Mouse (Mus musculus): ENCODE data around the gene Mesp1.
A peak's percentile ranks its signal among the peaks of the same experiment; 100 is the strongest.

The Mesp1 gene

DNA sequence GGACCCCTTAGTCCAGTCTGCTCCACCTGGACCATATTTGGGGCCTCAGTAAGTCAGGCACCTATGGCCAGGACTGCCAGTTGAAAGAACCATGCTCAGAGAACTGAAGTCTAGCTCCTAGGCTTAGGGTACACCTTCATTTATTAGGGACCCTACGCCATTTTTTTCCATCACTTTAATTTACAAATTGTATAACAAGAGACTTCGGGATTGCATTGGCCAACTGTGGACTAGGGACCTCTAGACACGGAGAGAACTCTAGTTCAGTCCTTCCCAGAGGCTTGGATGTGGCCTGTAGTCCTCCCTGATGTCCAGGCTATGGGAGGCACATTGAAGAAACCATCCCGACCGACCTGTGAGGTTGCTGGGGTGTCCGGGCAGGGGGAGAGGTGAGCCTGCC is at the start of gene Mesp1:
Gene Mesp1 (minus strand): TSS at position 101 of the 400 bp plus-strand sequence.
- DNase-seq (ENCODE audit: low read depth in 2 of 2, low spot score in 2 of 2) = no peak

DNA sequence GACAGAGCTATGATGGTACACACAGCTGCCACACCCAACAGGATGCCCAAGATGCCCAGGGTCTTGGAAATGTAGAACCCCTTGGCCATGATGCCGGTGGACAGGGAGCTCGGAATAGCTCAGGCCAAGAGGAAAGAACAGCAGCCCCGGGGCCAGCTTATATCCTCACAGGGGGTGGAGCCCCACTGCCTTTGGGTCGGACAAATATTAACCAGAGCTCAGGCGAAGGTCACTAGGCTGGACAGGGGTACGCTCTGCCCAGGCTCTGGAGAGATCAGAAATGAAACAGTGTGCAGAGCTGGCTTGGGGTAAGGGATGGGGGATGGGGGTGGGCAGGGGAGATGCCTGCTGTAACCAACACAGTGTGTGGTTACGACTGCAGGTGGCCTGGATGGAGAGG is 48.6 kb upstream of the Mesp1 start:
- DNase-seq (ENCODE audit: low read depth in 2 of 2, low spot score in 2 of 2) = no peak

DNA sequence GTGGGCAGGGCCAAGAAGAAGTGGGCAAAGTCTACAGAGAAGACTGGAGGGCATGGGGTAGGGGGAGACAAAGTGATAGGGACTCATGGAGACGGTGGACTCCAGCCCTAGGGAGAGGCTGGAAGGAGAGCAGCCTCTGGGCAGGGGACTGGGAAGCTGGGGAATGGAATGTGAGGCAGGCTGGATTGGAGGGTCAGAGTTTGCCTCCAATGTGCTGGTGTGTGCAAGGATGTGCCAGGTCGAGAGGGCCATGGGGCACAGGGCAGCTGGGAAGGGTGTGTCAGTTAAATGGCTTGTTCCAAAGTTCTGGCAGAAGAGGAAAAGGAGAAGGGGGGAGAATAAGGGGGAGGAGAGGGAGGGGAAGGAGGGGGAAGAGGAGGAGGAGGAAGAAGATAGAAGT is 43.7 kb upstream of the Mesp1 start:
- no peak for DNase-seq (ENCODE audit: low read depth in 2 of 2, low spot score in 2 of 2)

DNA sequence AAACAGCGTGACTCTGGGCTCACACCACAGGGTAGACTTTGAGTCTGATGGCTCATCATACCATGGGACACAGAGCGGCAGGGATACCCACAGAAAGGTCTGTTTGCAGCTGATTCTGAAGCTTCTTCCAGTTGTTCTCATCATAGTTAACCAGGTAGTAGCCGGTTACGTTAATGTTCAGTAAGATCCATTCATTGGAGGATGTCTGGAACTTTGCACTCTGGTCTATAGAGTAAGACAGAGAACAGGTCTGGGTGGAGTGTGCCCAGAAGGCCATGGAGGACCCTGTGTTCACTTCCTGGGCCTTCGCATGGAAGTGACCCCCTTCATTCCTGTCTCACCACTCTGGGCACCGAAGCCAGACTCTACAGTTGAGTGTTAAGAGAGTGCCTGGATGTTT is 41.6 kb upstream of the Mesp1 start:
- no peak for DNase-seq (ENCODE audit: low read depth in 2 of 2, low spot score in 2 of 2)

DNA sequence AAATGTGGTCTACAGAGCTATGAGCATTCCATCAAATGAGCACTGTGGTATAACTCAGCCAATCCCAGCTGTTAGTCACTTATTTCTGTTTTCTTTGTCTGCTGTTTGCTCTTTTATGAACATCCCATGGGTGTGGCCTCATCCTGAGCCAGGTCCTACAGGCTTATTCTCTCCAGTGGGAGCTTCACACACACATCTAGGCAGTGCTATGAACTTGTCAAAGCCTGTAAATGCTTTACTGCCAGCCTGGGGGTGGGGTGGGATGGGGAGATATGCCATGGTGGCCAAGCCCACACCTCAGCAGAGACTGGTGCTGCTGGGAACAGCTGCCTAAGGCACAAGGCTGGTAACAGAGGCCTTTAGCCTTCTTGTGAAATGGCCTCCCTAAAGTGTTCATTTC is 39.4 kb upstream of the Mesp1 start:
- DNase-seq (ENCODE audit: low read depth in 2 of 2, low spot score in 2 of 2) = no peak

DNA sequence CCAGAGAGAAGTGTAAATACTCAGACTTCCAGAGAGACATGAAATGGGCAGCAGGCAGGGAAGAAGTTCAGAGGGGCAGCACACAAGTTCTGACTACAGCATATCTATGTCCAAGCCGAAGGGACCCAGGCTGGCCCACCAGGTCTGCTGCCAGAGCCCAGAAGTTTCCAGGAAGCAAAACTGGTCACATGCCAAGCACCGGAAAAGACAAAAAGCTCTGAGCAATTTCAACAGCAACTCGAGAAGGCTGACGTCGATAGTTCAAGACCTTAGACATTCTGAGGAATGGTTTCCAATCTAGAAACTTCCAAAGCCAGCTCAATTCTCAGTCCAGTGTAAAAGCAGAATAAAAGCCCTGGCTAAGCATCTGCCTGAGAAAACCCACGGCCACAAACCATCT is 38.0 kb upstream of the Mesp1 start:
- no peak for DNase-seq (ENCODE audit: low read depth in 2 of 2, low spot score in 2 of 2)

DNA sequence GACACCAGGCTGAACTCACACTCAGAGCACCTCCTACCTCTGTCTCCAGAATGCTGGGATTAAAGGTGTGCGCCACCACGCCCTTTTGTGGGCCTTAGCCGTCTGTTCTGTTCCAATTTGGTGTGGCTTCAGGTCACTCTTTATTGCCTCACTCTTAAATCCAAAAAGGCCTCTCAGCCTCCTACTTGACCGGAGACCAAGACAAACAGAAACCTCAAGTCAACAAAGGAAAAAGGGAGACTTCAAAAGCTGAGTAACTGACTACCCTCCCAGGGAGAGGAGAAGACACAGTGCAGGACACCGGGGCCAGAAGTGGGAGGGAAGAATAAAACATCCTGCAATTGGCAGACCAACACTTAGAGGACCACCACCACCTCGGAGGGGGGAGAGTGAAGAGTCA is 37.6 kb upstream of the Mesp1 start:
- no peak for DNase-seq (ENCODE audit: low read depth in 2 of 2, low spot score in 2 of 2)

DNA sequence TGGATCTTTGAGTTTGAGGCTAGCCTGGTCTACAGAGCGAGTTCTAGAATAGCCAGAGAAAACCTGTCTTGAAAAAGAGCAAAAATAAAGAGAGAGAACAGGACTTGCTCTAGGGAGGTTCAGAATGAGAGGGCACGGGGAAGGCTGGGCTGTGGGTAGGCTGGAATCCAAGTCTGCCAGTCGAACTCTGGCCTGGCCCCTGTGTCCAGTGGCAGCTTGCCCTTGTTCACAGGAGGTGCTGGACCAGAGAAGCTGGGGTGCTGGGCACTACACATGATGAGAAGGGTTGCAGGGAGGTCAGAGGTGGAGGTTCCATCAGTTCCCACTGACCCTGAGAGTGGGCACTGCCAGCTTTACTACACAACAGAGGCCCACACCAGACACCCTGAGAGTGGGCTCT is 34.8 kb upstream of the Mesp1 start:
- DNase-seq (ENCODE audit: low read depth in 2 of 2, low spot score in 2 of 2) = no peak

DNA sequence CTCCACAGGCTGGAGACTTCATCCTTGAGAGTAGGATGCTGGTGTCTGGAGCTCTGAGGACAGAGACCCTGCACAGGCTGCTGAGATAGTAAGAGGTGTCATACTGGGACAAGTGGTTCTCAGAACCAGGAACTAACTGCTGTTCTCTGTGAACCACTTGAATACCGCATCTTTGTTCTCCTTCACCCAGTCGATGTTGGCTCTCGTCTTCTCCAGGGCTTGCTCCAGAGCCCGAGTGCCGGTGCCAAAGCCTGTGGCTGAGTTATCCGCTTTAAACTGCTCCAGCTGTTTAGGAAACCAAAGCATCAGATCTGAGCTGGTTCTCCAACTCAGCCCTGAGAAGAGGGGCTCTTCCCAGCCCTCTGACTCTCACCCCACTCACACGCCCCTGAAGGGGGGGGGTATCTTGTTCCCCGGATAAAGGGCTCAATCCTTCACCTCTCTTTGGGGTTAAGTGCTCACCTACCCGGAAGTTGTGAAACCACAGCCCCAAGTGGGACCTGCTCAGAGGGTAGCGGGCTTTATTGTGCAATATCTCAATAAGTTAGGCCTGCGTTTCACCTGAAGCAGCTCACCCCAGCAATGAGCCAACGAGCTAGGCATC is 28.6 kb upstream of the Mesp1 start:
- no peak for DNase-seq (ENCODE audit: low read depth in 2 of 2, low spot score in 2 of 2)

DNA sequence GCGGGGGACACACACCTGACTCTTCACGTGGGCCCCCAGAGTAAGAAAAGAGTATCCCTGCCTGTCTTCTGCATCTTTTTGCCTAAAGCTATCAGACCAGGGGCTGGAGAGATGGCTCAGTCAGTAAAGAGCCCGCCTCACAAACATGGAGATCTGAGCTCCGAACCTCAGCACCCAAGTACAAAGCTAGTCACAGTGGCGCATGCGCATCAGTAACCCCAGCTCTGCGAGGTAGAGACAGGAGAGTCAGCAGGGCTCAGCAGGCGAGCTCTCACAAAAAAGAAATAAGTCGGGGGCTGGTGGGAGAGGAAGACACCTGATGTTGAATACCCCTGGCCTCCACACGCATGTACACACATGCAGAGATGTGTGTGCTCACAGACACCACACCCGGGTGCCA is 26.4 kb upstream of the Mesp1 start:
- no peak for DNase-seq (ENCODE audit: low read depth in 2 of 2, low spot score in 2 of 2)

DNA sequence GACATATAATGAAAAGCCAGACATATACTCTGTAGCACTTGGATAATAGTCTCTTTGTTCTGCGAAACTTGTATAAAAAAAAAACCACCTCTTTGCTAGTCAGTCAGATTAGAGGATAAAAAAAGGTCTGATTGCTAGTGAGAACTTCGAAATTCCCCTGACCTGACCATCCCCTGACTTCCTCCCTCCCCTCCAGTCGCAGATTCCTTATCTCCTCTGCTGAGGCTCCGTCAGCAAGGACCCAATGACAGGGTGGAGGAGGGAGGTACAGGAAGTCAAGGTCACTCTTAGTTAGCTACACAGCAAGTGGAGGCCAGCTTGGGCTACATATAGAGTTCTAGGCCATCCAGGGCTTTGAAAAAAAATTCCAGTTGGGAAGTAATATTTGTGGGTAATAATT is 25.9 kb upstream of the Mesp1 start:
- DNase-seq (ENCODE audit: low read depth in 2 of 2, low spot score in 2 of 2) = no peak

DNA sequence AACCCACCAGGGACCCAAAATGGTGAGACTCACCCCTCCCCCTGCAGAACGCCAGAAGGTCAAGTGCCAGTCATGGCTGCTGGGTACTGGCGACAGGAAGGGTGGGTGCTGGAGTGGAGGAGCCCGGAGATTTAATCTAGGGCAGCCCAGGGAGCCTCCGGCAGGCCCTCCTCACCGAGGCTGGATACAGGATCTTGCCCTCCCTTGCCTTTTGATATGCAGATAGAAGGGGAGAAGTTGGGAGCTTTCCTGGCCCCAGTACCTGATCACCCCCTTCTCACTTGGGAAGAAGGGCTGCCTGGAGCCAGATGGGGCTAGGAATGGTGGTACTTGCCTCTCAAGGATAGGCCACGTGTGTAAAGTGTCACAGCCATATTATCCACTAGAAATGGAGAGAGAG is 24.7 kb upstream of the Mesp1 start:
- DNase-seq (ENCODE audit: low read depth in 2 of 2, low spot score in 2 of 2) = no peak

DNA sequence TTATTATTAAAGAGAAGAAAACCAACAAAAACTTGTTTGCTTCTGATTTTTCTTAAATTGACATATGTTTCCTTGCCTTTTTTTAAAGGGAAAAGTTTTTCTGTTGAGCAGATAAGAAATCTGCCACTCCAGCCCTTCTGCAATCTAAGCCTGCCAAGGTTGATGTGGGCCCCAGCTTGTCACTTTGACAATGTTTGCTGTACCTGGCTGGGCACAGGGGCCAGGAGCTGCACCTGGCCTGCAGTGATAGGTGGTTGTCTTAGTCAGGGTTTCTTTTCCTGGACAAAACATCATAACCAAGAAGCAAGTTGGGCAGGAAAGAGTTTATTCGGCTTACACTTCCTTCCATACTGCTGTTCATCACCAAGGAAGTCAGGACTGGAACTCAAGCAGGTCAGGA is 19.8 kb upstream of the Mesp1 start:
- no peak for DNase-seq (ENCODE audit: low read depth in 2 of 2, low spot score in 2 of 2)

DNA sequence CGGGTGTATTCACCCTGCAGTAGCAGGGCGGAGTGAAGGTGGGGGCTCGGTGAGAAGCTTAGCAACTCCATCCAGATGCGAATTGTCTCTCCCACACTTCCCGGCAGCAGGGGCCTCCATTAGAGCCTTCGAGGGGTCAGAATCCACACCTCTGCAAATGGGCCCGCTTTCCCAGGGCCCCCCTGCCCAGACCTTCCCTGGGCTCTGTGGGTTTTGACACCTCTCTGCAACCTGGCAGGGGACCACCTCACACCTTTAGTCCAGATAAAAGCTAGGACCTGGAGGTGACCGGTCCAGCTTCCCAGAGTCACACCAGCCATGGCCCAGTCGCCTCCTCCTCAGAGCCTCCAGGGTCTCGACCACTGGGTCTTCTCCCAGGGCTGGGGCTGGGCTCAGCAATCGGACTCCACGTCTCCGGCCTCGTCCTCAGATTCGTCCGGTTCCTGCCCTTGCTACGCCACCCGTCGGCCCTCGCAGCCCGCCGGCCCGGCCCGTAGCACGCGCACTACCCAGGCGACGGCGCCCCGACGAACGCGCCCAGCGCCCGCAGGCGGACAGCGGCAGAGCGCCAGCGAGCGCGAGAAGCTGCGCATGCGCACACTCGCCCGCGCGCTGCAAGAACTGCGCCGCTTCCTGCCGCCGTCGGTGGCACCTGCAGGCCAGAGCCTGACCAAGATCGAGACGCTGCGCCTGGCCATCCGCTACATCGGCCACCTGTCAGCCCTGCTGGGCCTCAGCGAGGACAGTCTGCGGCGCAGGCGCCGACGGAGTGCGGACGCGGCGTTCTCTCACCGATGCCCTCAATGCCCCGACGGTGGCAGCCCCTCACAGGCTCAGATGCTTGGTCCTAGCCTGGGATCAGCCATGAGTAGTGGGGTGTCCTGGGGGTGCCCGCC is 17.3 kb upstream of the Mesp1 start, which contains the start of gene Mesp2:
Gene Mesp2 (plus strand): TSS at position 117 of the 896 bp plus-strand sequence.
- peak; percentile 51 to 56 for DNase-seq (ENCODE audit: low read depth in 2 of 2, low spot score in 2 of 2)

DNA sequence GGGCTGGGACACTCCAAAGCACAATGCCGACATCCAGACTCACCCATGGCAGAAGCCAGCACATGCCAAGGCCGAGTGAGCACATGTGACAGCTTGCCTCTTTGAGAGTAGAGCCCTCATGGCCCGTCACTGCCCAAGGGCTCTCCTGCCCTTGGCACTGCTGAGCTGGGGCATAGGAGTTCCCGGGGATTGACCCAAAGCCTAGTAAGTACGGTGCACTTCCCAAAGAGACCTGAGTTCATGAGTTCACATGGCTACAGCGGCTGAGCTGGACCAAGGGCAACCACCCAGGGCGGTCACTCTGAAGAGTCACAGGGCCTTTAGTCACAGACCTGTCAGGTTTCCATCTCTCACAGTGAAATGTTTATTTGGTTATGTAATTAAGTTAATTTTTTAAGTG is 15.0 kb upstream of the Mesp1 start:
- no peak for DNase-seq (ENCODE audit: low read depth in 2 of 2, low spot score in 2 of 2)

DNA sequence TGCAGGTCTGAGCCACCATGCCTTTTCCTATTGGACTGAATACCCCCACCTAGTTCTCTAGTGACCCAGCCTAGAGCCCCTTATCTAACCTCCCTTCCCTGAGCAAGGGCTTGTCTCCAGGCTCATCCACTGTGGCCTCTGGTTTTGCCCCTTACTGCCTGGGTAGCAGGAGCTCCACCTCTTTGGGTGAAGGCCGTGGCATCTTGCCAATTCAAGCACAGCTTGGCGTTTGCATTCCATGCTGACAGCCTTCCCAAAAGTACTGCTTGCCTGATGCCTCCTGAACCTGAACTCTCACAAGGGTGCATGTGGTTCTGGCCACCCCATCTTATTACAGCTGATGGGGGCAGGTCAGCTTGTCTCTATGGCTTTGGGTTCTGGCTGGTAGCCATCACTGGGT is 10.3 kb upstream of the Mesp1 start:
- no peak for DNase-seq (ENCODE audit: low read depth in 2 of 2, low spot score in 2 of 2)

DNA sequence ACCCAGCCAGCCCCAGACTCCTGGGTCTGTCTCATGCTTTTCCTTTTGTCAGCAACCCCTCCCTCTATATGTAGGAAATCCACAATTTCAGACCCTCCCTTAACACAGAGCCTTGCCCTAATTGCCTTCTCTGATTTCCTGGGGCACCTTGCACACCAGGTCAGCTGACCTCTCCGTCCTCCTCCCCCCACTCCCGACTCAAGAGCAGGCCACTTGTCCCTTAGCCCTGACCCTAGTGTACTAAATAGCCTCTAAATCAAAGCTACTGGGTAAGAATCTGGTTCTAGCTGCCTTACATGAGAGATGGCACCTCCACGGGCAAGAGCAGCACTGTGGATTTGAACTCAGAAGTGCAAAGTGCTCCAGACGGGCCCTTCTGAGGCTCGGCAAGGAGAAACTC is 8.4 kb upstream of the Mesp1 start:
- no peak for DNase-seq (ENCODE audit: low read depth in 2 of 2, low spot score in 2 of 2)

DNA sequence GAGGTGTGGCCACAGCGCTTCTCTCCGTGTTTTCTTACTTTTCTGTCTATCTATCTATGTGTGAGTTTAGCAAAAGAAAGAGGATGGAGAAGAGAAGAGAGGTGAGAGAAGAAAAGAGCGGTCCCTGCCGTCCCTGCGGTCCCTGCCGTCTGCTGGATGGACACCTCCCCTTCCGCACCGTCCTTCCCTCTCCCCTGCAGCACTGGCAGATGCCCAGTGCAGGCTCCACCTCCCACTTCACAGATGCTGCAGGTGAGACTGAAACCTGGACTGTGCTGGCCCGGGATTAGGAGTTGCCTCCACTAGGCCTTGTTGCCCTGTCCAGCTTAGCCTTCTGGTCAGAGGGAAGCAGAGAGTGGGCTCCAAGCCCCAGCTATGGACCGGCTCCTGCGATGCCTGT is 7.8 kb upstream of the Mesp1 start:
- DNase-seq (ENCODE audit: low read depth in 2 of 2, low spot score in 2 of 2) = no peak

DNA sequence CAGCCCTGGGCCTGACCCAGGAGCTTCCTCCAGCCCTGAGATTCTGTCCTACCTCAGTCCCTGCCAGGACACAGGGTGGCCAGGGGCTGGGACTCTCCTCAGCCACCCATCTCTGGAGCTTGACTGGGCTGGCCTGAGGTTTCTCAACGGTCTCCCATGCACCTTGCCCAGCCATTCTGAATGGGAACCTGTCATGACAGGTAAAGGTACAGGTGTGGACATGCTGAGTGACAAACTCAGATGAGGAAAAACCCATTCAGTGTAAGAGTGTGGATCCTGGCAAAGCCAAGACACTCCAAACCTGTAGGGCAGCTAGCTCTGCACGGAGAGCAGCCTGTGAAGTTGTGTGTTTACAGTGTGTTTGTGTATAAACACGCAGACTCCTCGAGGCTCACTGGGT is 6.7 kb upstream of the Mesp1 start:
- no peak for DNase-seq (ENCODE audit: low read depth in 2 of 2, low spot score in 2 of 2)

DNA sequence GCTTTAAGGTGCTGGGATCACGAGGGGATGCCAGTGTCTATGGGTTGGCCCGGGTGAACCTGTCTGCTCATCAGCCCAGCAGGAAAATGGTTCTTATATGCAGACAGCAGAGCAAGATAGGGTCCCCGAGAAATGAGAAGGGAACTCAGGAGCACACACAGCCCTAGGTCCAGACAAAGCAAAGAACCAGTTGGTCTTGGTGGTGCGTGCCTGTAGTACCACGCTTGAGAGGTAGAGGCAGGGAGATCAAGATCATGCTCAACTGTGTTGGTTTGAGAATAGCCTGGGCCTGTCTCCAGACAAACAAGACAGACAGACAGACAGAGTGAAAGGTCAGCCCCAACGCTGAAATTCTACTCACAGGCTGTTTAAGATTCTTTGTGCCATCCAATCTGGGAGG is 5.9 kb upstream of the Mesp1 start:
- no peak for DNase-seq (ENCODE audit: low read depth in 2 of 2, low spot score in 2 of 2)

DNA sequence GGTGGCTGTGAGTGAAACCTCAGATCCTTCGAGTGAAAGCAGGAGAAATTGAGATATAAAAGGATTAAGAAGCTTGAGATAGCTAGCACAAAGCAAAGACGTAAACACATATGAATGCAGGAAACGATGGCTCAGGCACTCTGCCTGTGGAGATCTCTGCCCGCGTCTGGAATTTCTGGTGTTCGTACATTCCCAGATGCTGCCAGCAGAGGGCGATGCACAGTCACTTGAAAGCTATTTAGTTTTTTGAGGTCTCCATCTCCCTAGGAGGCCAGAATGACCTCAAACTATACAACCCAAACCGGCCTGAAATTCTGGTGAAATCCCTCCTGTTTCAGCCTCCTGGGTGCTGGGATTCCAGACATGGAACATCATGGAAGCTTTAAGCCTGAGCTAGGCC is 5.5 kb upstream of the Mesp1 start:
- peak; percentile 33 to 59 for DNase-seq (ENCODE audit: low read depth in 2 of 2, low spot score in 2 of 2)

DNA sequence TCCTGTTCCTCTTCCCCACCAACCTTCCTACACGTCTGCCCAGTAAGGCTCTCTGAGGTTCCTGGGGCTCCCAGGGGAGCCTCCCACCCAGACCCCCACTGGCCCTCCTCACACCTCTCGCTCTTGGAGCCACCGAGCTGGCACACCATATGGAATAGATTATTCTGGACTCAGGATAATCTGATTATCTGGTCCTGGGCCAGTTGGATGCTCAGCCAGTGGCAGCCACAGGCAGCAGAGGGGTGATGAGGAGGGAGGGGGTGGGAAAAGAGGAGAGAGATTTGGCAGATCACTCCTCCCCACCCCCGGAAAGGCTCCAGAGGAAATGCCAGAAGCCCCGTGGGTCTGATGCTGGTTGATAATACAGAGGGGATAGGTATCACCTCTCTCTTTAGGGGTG is 5.0 kb upstream of the Mesp1 start:
- no peak for DNase-seq (ENCODE audit: low read depth in 2 of 2, low spot score in 2 of 2)

Measured in CD8-positive naive resting alpha-beta T cell, adult 2 months (primary cell).